ENCODE assay signal across 24 mouse cellular contexts in genomic region chr1:64614311-64614710, GRCm38 (mm10). TPM values are rescaled to one million over a fixed set of nuclear protein-coding genes. Genes with fewer than 3 reads are reported as not detected.
DNase-seq lines count a peak whose midpoint lies in the region; ATAC-seq and TF ChIP-seq lines count a peak whose summit lies in the region.
"Had no signal": no experiment of that assay in that cellular context is flagged by ENCODE, and none has a peak within 500 bp of the region (broad histone marks: within the 10 kb centered on the region; RNA-seq: fewer than 3 reads in every experiment).

No protein-coding gene starts in this region.

- no peak overlapping the region for H3K4me2 ChIP-seq in midbrain, embryonic 11.5 days
- peak overlapping the region; percentile 97 for H3K4me2 ChIP-seq in CH12.LX (ENCODE audit: insufficient read depth, low read depth, poor library complexity, severe bottlenecking)
- H3K4me2 ChIP-seq: forebrain, embryonic 13.5 days; forebrain, embryonic 15.5 days had no signal

- ATAC-seq in midbrain, embryonic 11.5 days (ENCODE audit: low FRiP score): no peak
- ATAC-seq: CD4-positive, CD25-positive, alpha-beta regulatory T cell, adult 4 months; forebrain, embryonic 13.5 days; forebrain, embryonic 15.5 days; forebrain, postnatal 0 days had no signal

- WGBS in midbrain, embryonic 11.5 days: 88% methylated on average over 9 of the region's 9 CpGs
- 94% methylated on average over 9 of the region's 9 CpGs for WGBS in midbrain, embryonic 10.5 days

- no peak overlapping the region for H3K27ac ChIP-seq in midbrain, embryonic 11.5 days (ENCODE audit: low read depth, low read length)
- H3K27ac ChIP-seq in midbrain, embryonic 10.5 days (replicated peaks): no peak overlapping the region
- peak overlapping the region; percentile 97 for H3K27ac ChIP-seq in CH12.LX (ENCODE audit: insufficient read depth, low read depth)
- H3K27ac ChIP-seq: forebrain, embryonic 13.5 days; forebrain, embryonic 15.5 days had no signal

- H3K9ac ChIP-seq in midbrain, embryonic 11.5 days (ENCODE audit: low read length): no peak overlapping the region
- peak overlapping the region; percentile 96 for H3K9ac ChIP-seq in CH12.LX (ENCODE audit: insufficient read depth, low read depth)
- H3K9ac ChIP-seq: embryonic facial prominence, embryonic 13.5 days; embryonic facial prominence, embryonic 15.5 days; forebrain, embryonic 13.5 days; forebrain, embryonic 15.5 days; forebrain, postnatal 0 days had no signal

- H3K36me3 ChIP-seq in midbrain, embryonic 11.5 days (ENCODE audit: control insufficient read depth, insufficient read depth, low read length): peaks cover 2% of the 10 kb centered on the region; the same call in 1 of the 2 replicates
- peaks cover 39% of the 10 kb centered on the region for H3K36me3 ChIP-seq in midbrain, embryonic 10.5 days
- H3K36me3 ChIP-seq in CH12.LX (replicated peaks in 1 of 2; ENCODE audit: control insufficient read depth in 1 of 2, insufficient read depth in 1 of 2, low read length in 1 of 2): peaks cover 16 to 34% of the 10 kb centered on the region in 2 experiments

- TF ChIP-seq POLR2A in CH12.LX (IDR thresholded peaks at IDR 0.05; ENCODE audit: low read depth, low read length): no peak

- H3K9me3 ChIP-seq in midbrain, embryonic 11.5 days (ENCODE audit: control insufficient read depth, low read length): no peaks in the 10 kb centered on the region
- H3K9me3 ChIP-seq in midbrain, embryonic 10.5 days (replicated peaks): no peaks in the 10 kb centered on the region
- H3K9me3 ChIP-seq in CH12.LX (replicated peaks; ENCODE audit: low read length): no peaks in the 10 kb centered on the region
- H3K9me3 ChIP-seq: embryonic facial prominence, embryonic 13.5 days; embryonic facial prominence, embryonic 15.5 days; forebrain, embryonic 13.5 days; forebrain, embryonic 15.5 days had no signal

- no peaks in the 10 kb centered on the region; the same call in none of the 2 replicates for H3K79me2 ChIP-seq in CH12.LX (replicated peaks; ENCODE audit: control insufficient read depth, extremely low read depth, insufficient read depth, poor library complexity, severe bottlenecking)

- no peak for TF ChIP-seq EP300 in CH12.LX (IDR thresholded peaks at IDR 0.05; ENCODE audit: low read length)

- TF ChIP-seq RAD21 in CH12.LX (IDR thresholded peaks at IDR 0.05; ENCODE audit: low read depth, low read length): no peak

- no peaks in the 10 kb centered on the region for H3K27me3 ChIP-seq in midbrain, embryonic 11.5 days (ENCODE audit: control insufficient read depth, insufficient read depth, low read length)
- no peaks in the 10 kb centered on the region for H3K27me3 ChIP-seq in midbrain, embryonic 10.5 days (ENCODE audit: low read depth, poor library complexity, severe bottlenecking)
- no peaks in the 10 kb centered on the region for H3K27me3 ChIP-seq in CH12.LX (replicated peaks)
- H3K27me3 ChIP-seq: embryonic facial prominence, embryonic 13.5 days; embryonic facial prominence, embryonic 15.5 days; forebrain, embryonic 13.5 days; forebrain, embryonic 15.5 days had no signal

- intact Hi-C loops in left cerebral cortex, postnatal 10 days (cut with DNase I): loop anchor here (10.0 kb wide), 3 partner anchors 310 to 950 kb away; no protein-coding TSS in a partner anchor

- DNase-seq in midbrain, embryonic 11.5 days (ENCODE audit: low spot score, missing footprints): peak; percentile 35
- DNase-seq in midbrain, embryonic 10.5 days (ENCODE audit: low spot score): no peak
- peak; percentile 69 for DNase-seq in A20 (ENCODE audit: low read depth, low spot score)
- DNase-seq in CH12.LX (ENCODE audit: extremely low read depth): peak; percentile 19
- no peak for DNase-seq in left cerebral cortex, postnatal 10 days (ENCODE audit: extremely low spot score in 1 of 2, low spot score in 2 of 2)
- no peak for DNase-seq in right cerebral cortex, adult 18-20 months
- no peak for DNase-seq in ovary, adult 18-20 months (ENCODE audit: low spot score)
- DNase-seq: adrenal gland, adult 2 months; adrenal gland, postnatal 10 days; adrenal gland, postnatal 25 days; cerebellum, adult 11 months; cerebellum, adult 18-20 months; cerebellum, adult 8-10 months; cerebellum, adult 9-11 months; cerebellum, postnatal 14 days; cerebellum, postnatal 36 days; embryo, embryonic 11 days; forebrain, postnatal 0 days had no signal

- H3K4me1 ChIP-seq in midbrain, embryonic 11.5 days (ENCODE audit: control insufficient read depth, insufficient read depth, low read length): peaks cover 6% of the 10 kb centered on the region; the same call in 1 of the 2 replicates
- peaks cover 30% of the 10 kb centered on the region for H3K4me1 ChIP-seq in midbrain, embryonic 10.5 days
- H3K4me1 ChIP-seq in CH12.LX (ENCODE audit: control insufficient read depth in 1 of 2, insufficient read depth in 2 of 2): peaks cover 19 to 50% of the 10 kb centered on the region in 2 experiments

- dilution Hi-C loops in CH12.LX (cut with MboI; ENCODE audit: extremely low pct_ligation_motif_present, extremely low pct_unique_long_range_greater_than_20kb, low sequenced_read_pairs): no loop called here

- no peak overlapping the region for H3K4me3 ChIP-seq in midbrain, embryonic 11.5 days (ENCODE audit: low read depth, low read length)
- no peak overlapping the region for H3K4me3 ChIP-seq in midbrain, embryonic 10.5 days
- H3K4me3 ChIP-seq in CH12.LX (replicated peaks in 1 of 3; ENCODE audit: low read depth in 2 of 3, low read length in 2 of 3, poor library complexity in 1 of 3): peak overlapping the region; percentile 88 to 91 (median 89)
- H3K4me3 ChIP-seq: embryonic facial prominence, embryonic 13.5 days; embryonic facial prominence, embryonic 15.5 days; erythroblast, embryonic 14.5 days; forebrain, embryonic 13.5 days; forebrain, embryonic 15.5 days had no signal

- no peak for TF ChIP-seq CTCF in CH12.LX (conservative IDR thresholded peaks at IDR 0.05 in 1 of 2, IDR thresholded peaks at IDR 0.05 in 1 of 2; ENCODE audit: low read depth in 2 of 2, low read length in 2 of 2)

- in situ Hi-C loops in CH12.LX (cut with MboI; ENCODE audit: low pct_ligation_motif_present, low pct_unique_long_range_greater_than_20kb, low sequenced_read_pairs): no loop called here

TF ChIP-seq in CH12.LX, 34 proteins besides CTCF, POLR2A, EP300 and RAD21:
- peak; percentile 69; the same call in 1 of the 2 replicates for TF ChIP-seq ZNF384 (IDR thresholded peaks at IDR 0.05; ENCODE audit: low read depth, low read length)
- no peak for TF ChIP-seq CHD1 (IDR thresholded peaks at IDR 0.05; ENCODE audit: low read depth, low read length)
- TF ChIP-seq MYC (IDR thresholded peaks at IDR 0.05; ENCODE audit: low read depth, low read length): no peak
- no peak for TF ChIP-seq JUN (IDR thresholded peaks at IDR 0.05; ENCODE audit: insufficient read depth, low read depth, low read length)
- TF ChIP-seq E2F4 (IDR thresholded peaks at IDR 0.05; ENCODE audit: insufficient replicate concordance, low read depth, low read length): no peak
- TF ChIP-seq USF2 (conservative IDR thresholded peaks at IDR 0.05; ENCODE audit: low read depth, low read length): no peak
- no peak for TF ChIP-seq BHLHE40 (IDR thresholded peaks at IDR 0.05; ENCODE audit: low read depth, low read length)
- TF ChIP-seq POLR2AphosphoS2 (IDR thresholded peaks at IDR 0.05; ENCODE audit: low read depth, low read length): no peak
- no peak for TF ChIP-seq PAX5 (IDR thresholded peaks at IDR 0.05; ENCODE audit: low read length)
- TF ChIP-seq JUND (conservative IDR thresholded peaks at IDR 0.05; ENCODE audit: low read depth, low read length): peak; percentile 36; the same call in 1 of the 2 replicates
- TF ChIP-seq MAFK (IDR thresholded peaks at IDR 0.05; ENCODE audit: insufficient replicate concordance, low read length): no peak
- TF ChIP-seq ETS1 (conservative IDR thresholded peaks at IDR 0.05; ENCODE audit: low read depth, low read length): no peak
- TF ChIP-seq ZKSCAN1 (IDR thresholded peaks at IDR 0.05; ENCODE audit: borderline replicate concordance, low read depth, low read length): no peak
- no peak for TF ChIP-seq CHD2 (IDR thresholded peaks at IDR 0.05; ENCODE audit: low read length)
- no peak for TF ChIP-seq MXI1 (IDR thresholded peaks at IDR 0.05; ENCODE audit: low read depth, low read length)
- TF ChIP-seq MEF2A (IDR thresholded peaks at IDR 0.05; ENCODE audit: borderline replicate concordance, low read depth, low read length): no peak
- no peak for TF ChIP-seq GABPA (IDR thresholded peaks at IDR 0.05; ENCODE audit: insufficient replicate concordance, low read depth, low read length)
- TF ChIP-seq USF1 (IDR thresholded peaks at IDR 0.05; ENCODE audit: low read depth, low read length): no peak

RNA-seq across cellular contexts. Expression of gene Mettl21a, which starts 2.7 kb away (rescaled TPM):
- polyA plus RNA-seq in midbrain, embryonic 11.5 days (2014; fragmentation: Nextera tagmentation; extraction: Ambion mirVana): 20.9 and 24.4 TPM in 2 replicates
- 24.4 and 25.8 TPM in 2 replicates for polyA plus RNA-seq in midbrain, embryonic 10.5 days (2016; fragmentation: Nextera tagmentation; extraction: Ambion mirVana)
- total RNA-seq in CH12.LX (2012; rRNA removed): 19.6 and 25.7 TPM in 2 replicates
- 38.8 and 40.1 TPM in 2 replicates for total RNA-seq in CH12.LX (2014; rRNA removed)
- 18.4 and 18.9 TPM in 2 replicates for polyA plus RNA-seq in CH12.LX (2012; ENCODE audit: insufficient read length, low read depth)
- total RNA-seq in left cerebral cortex, postnatal 10 days (2021): 10 to 100 TPM in 1 of 2 experiments, 1 to 10 TPM in 1; 7.4 to 12.0 TPM

Comparison
In these comparisons a context has a peak if more than half of its experiments do, and no peak if none do; other contexts are left out.
1. DNase-seq: peak in midbrain, embryonic 11.5 days (single experiment), A20 (single experiment) and CH12.LX (single experiment); none in midbrain, embryonic 10.5 days (single experiment), left cerebral cortex, postnatal 10 days (0 of 2), right cerebral cortex, adult 18-20 months (single experiment) and ovary, adult 18-20 months (single experiment).
2. H3K4me3 ChIP-seq: peak in CH12.LX (3 of 3); none in midbrain, embryonic 11.5 days (single experiment) and midbrain, embryonic 10.5 days (single experiment).